Mouse (Mus musculus): ENCODE data around the gene Abi3bp.

Gene Abi3bp

GRCm38 (mm10) chr16:56690715-56691114, 213.0 kb downstream of the Abi3bp start:
- no peak for DNase-seq (ENCODE audit: low read depth, low spot score)
- Histone ChIP-seq H3K36me3 (ENCODE audit: control insufficient read depth, insufficient read depth, low read length, poor library complexity, severe bottlenecking) (peaks cover 4% of the 10 kb centered on the region; the same call in 1 of the 2 replicates), H3K27me3 (ENCODE audit: control insufficient read depth, insufficient read depth, low read length, poor library complexity, severe bottlenecking) (no peaks in the 10 kb centered on the region)

- Histone ChIP-seq H3K27me3 (ENCODE audit: control insufficient read depth, insufficient read depth, low read length, poor library complexity, severe bottlenecking) (no peaks in the 10 kb centered on the region), H3K36me3 (ENCODE audit: control insufficient read depth, insufficient read depth, low read length, poor library complexity, severe bottlenecking) (0 out of 2 replicates have a peak, but pooled peaks cover 2% of the 10 kb centered on the region)
- DNase-seq (ENCODE audit: low read depth, low spot score): no peak
Measured at GRCm38 (mm10) chr16:56696448-56696847, 218.8 kb downstream of the Abi3bp start.

GRCm38 (mm10) chr16:56700898-56701297, 223.2 kb downstream of the Abi3bp start:
- no peak for DNase-seq (ENCODE audit: low read depth, low spot score)
- Histone ChIP-seq H3K27me3 (ENCODE audit: control insufficient read depth, insufficient read depth, low read length, poor library complexity, severe bottlenecking) (no peaks in the 10 kb centered on the region), H3K36me3 (ENCODE audit: control insufficient read depth, insufficient read depth, low read length, poor library complexity, severe bottlenecking) (peaks cover 2% of the 10 kb centered on the region; the same call in 1 of the 2 replicates)

- peak; percentile 6 for DNase-seq (ENCODE audit: low read depth, low spot score)
- no peaks in the 10 kb centered on the region for H3K27me3 ChIP-seq (ENCODE audit: control insufficient read depth, insufficient read depth, low read length, poor library complexity, severe bottlenecking)
- H3K36me3 ChIP-seq (ENCODE audit: control insufficient read depth, insufficient read depth, low read length, poor library complexity, severe bottlenecking): peaks cover 2% of the 10 kb centered on the region; the same call in 1 of the 2 replicates
Measured at GRCm38 (mm10) chr16:56705731-56706130, 228.1 kb downstream of the Abi3bp start.

GRCm38 (mm10) chr16:56710071-56710470, 232.4 kb downstream of the Abi3bp start:
- Histone ChIP-seq H3K27me3 (ENCODE audit: control insufficient read depth, insufficient read depth, low read length, poor library complexity, severe bottlenecking) (no peaks in the 10 kb centered on the region), H3K36me3 (ENCODE audit: control insufficient read depth, insufficient read depth, low read length, poor library complexity, severe bottlenecking) (0 out of 2 replicates have a peak, but pooled peaks cover 2% of the 10 kb centered on the region)
- no peak for DNase-seq (ENCODE audit: low read depth, low spot score)

GRCm38 (mm10) chr16:56715608-56716007, 237.9 kb downstream of the Abi3bp start:
- peak; percentile 43 for DNase-seq (ENCODE audit: low read depth, low spot score)
- no peaks in the 10 kb centered on the region for H3K27me3 ChIP-seq (ENCODE audit: control insufficient read depth, insufficient read depth, low read length, poor library complexity, severe bottlenecking)

GRCm38 (mm10) chr16:56716557-56717179, 239.0 kb downstream of the Abi3bp start:
- DNase-seq (ENCODE audit: low read depth, low spot score): no peak
- Histone ChIP-seq H3K36me3 (ENCODE audit: control insufficient read depth, insufficient read depth, low read length, poor library complexity, severe bottlenecking) (0 out of 2 replicates have a peak, but pooled peaks cover 2% of the 10 kb centered on the region), H3K27me3 (ENCODE audit: control insufficient read depth, insufficient read depth, low read length, poor library complexity, severe bottlenecking) (no peaks in the 10 kb centered on the region)

More at GRCm38 (mm10) chr16:56715608-56716007, 237.9 kb downstream of the Abi3bp start:
- H3K36me3 ChIP-seq (ENCODE audit: control insufficient read depth, insufficient read depth, low read length, poor library complexity, severe bottlenecking): 0 out of 2 replicates have a peak, but pooled peaks cover 2% of the 10 kb centered on the region

GRCm38 (mm10) chr16:56717224-56718200, 239.8 kb downstream of the Abi3bp start, which contains the start of gene Tfg:
Tfg (minus strand) TSS chr16:56717450.
- Histone ChIP-seq H3K27me3 (ENCODE audit: control insufficient read depth, insufficient read depth, low read length, poor library complexity, severe bottlenecking) (no peaks in the 10 kb centered on the region), H3K36me3 (ENCODE audit: control insufficient read depth, insufficient read depth, low read length, poor library complexity, severe bottlenecking) (0 out of 2 replicates have a peak, but pooled peaks cover 2% of the 10 kb centered on the region)
- peak; percentile 97 for DNase-seq (ENCODE audit: low read depth, low spot score)

- no peak for DNase-seq (ENCODE audit: low read depth, low spot score)
- Histone ChIP-seq H3K36me3 (ENCODE audit: control insufficient read depth, insufficient read depth, low read length, poor library complexity, severe bottlenecking) (no peaks in the 10 kb centered on the region), H3K27me3 (ENCODE audit: control insufficient read depth, insufficient read depth, low read length, poor library complexity, severe bottlenecking) (no peaks in the 10 kb centered on the region)
Measured at GRCm38 (mm10) chr16:56719031-56719430, 241.4 kb downstream of the Abi3bp start.

- H3K36me3 ChIP-seq (ENCODE audit: control insufficient read depth, insufficient read depth, low read length, poor library complexity, severe bottlenecking): no peaks in the 10 kb centered on the region
- no peaks in the 10 kb centered on the region for H3K27me3 ChIP-seq (ENCODE audit: control insufficient read depth, insufficient read depth, low read length, poor library complexity, severe bottlenecking)
- DNase-seq (ENCODE audit: low read depth, low spot score): no peak
Measured at GRCm38 (mm10) chr16:56722357-56722756, 244.7 kb downstream of the Abi3bp start.

- DNase-seq (ENCODE audit: low read depth, low spot score): no peak
- Histone ChIP-seq H3K36me3 (ENCODE audit: control insufficient read depth, insufficient read depth, low read length, poor library complexity, severe bottlenecking) (no peaks in the 10 kb centered on the region), H3K27me3 (ENCODE audit: control insufficient read depth, insufficient read depth, low read length, poor library complexity, severe bottlenecking) (no peaks in the 10 kb centered on the region)
Measured at GRCm38 (mm10) chr16:56724927-56725326, 247.2 kb downstream of the Abi3bp start.

- no peak for DNase-seq (ENCODE audit: low read depth, low spot score)
- H3K27me3 ChIP-seq (ENCODE audit: control insufficient read depth, insufficient read depth, low read length, poor library complexity, severe bottlenecking): no peaks in the 10 kb centered on the region
- H3K36me3 ChIP-seq (ENCODE audit: control insufficient read depth, insufficient read depth, low read length, poor library complexity, severe bottlenecking): no peaks in the 10 kb centered on the region
Measured at GRCm38 (mm10) chr16:56729060-56729459, 251.4 kb downstream of the Abi3bp start.
